Mouse (Mus musculus): Measurements from ENCODE around the gene Tmem258. TPM values are rescaled to one million over a fixed set of nuclear protein-coding genes. Genes with fewer than 3 reads are reported as not detected.

Tmem258 gene
- total and polyA plus RNA-seq, 2 experiments from 2014 or later = 102 to 310 TPM

GRCm38 (mm10) chr19:10191326-10191725 is 12.5 kb upstream of the Tmem258 start:
- no peak overlapping the region for H3K4me2 ChIP-seq (ENCODE audit: low read depth)
- no peaks in the 10 kb centered on the region for H3K9me3 ChIP-seq (ENCODE audit: low read length)
- H3K4me1 ChIP-seq (ENCODE audit: insufficient read depth) = 0 out of 2 replicates have a peak, but pooled peaks cover 3% of the 10 kb centered on the region
- no peak overlapping the region for H3K9ac ChIP-seq
- no peak overlapping the region for H3K4me3 ChIP-seq (ENCODE audit: low read depth, low read length)
- ATAC-seq = no peak
- no peak overlapping the region for H3K27ac ChIP-seq (ENCODE audit: low read depth, low read length)
- no peaks in the 10 kb centered on the region for H3K27me3 ChIP-seq (ENCODE audit: insufficient read depth, low read length)
- no peak for DNase-seq
- 87% methylated on average over 7 of the region's 7 CpGs for WGBS
- H3K36me3 ChIP-seq (ENCODE audit: insufficient read depth) = peaks cover 81% of the 10 kb centered on the region
- TF ChIP-seq CTCF (IDR thresholded peaks at IDR 0.05; ENCODE audit: low read depth) = no peak

GRCm38 (mm10) chr19:10194337-10194736 is 9.5 kb upstream of the Tmem258 start:
- Histone ChIP-seq H3K4me2 (ENCODE audit: low read depth) (no peak overlapping the region), H3K9ac (no peak overlapping the region), H3K9me3 (ENCODE audit: low read length) (no peaks in the 10 kb centered on the region), H3K27me3 (ENCODE audit: insufficient read depth, low read length) (no peaks in the 10 kb centered on the region), H3K4me1 (ENCODE audit: insufficient read depth) (no peaks in the 10 kb centered on the region), H3K36me3 (ENCODE audit: insufficient read depth) (peaks cover 71% of the 10 kb centered on the region), H3K27ac (ENCODE audit: low read depth, low read length) (no peak overlapping the region), H3K4me3 (ENCODE audit: low read depth, low read length) (no peak overlapping the region)
- DNase-seq (no peak), ATAC-seq (no peak)
- WGBS = 79% methylated on average over 11 of the region's 11 CpGs
- peak; percentile 20; the same call in 1 of the 2 replicates for TF ChIP-seq CTCF (IDR thresholded peaks at IDR 0.05; ENCODE audit: low read depth)

DNA sequence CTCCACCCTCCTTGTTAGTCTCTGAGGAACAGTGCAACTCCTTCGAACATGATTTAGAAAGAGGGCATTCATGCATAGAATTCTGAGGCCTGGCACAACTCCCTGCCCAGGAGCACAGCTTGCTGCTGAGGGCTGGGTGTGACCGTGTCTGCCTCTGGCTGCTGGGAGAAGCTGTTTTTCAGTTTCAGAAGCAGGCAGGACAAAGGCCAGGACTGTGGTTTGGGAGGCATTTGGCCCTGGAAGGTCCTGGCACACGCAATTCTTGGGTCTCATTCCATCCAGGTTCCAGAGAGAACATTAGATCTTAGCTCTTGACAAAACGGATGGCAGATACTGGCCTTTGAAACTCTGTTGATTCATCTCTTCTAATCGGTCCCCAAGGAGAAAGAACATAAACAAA is 8.6 kb upstream of the Tmem258 start:
- Histone ChIP-seq H3K27ac (ENCODE audit: low read depth, low read length) (no peak overlapping the region), H3K4me2 (ENCODE audit: low read depth) (no peak overlapping the region), H3K9me3 (ENCODE audit: low read length) (no peaks in the 10 kb centered on the region), H3K4me1 (ENCODE audit: insufficient read depth) (no peaks in the 10 kb centered on the region), H3K36me3 (ENCODE audit: insufficient read depth) (peaks cover 72% of the 10 kb centered on the region), H3K4me3 (ENCODE audit: low read depth, low read length) (no peak overlapping the region), H3K27me3 (ENCODE audit: insufficient read depth, low read length) (no peaks in the 10 kb centered on the region), H3K9ac (no peak overlapping the region)
- no peak for TF ChIP-seq CTCF (IDR thresholded peaks at IDR 0.05; ENCODE audit: low read depth)
- ATAC-seq (no peak), DNase-seq (no peak)
- WGBS = 54% methylated on average over 5 of the region's 5 CpGs

DNA sequence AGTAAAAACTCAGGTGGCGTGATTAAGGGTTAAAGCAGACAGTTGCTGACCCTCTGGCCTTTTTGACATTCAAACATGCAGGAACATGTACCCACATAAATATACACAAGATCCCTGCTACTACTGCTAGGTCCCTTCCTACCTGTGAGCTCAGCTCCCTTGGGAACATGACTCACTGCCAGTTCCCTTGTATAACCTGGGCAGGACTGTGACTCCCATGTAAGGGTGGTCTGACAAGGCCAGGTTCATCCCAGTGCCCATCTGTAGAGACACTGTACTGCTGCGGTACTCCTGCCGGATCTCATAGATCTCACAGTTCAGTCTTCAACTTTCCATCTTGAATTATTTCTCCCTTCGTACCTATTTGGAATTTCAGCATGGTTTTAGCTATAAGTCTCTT is 6.7 kb upstream of the Tmem258 start:
- H3K4me2 ChIP-seq (ENCODE audit: low read depth) = no peak overlapping the region
- no peak overlapping the region for H3K27ac ChIP-seq (ENCODE audit: low read depth, low read length)
- no peaks in the 10 kb centered on the region for H3K4me1 ChIP-seq (ENCODE audit: insufficient read depth)
- H3K4me3 ChIP-seq (ENCODE audit: low read depth, low read length) = no peak overlapping the region
- H3K9ac ChIP-seq = no peak overlapping the region
- H3K36me3 ChIP-seq (ENCODE audit: insufficient read depth) = peaks cover 68% of the 10 kb centered on the region
- no peaks in the 10 kb centered on the region for H3K9me3 ChIP-seq (ENCODE audit: low read length)
- no peak for ATAC-seq
- TF ChIP-seq CTCF (IDR thresholded peaks at IDR 0.05; ENCODE audit: low read depth) = no peak
- WGBS = 90% methylated on average over 4 of the region's 4 CpGs
- no peaks in the 10 kb centered on the region for H3K27me3 ChIP-seq (ENCODE audit: insufficient read depth, low read length)
- DNase-seq = no peak

DNA sequence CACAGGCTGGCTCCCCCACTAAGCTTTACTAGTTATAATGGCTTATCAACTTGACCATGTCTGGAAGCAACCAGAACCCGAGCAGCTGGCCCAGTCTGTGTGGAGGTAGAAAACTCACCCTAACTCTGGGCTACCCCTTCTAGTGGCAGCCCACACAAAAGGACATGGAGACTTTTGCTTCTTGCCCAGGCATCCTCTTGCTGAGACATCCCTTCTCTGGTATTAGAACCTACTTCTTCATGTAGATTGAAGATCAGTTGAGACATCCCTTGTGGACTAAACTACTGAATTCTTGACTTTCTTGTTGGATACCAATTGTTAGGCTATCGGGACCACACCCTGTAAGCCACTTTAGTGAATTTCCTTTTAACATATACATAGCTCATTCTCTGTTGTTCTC is 5.5 kb upstream of the Tmem258 start:
- H3K36me3 ChIP-seq (ENCODE audit: insufficient read depth) = peaks cover 56% of the 10 kb centered on the region
- WGBS = 63% methylated on average over 2 of the region's 2 CpGs

DNA sequence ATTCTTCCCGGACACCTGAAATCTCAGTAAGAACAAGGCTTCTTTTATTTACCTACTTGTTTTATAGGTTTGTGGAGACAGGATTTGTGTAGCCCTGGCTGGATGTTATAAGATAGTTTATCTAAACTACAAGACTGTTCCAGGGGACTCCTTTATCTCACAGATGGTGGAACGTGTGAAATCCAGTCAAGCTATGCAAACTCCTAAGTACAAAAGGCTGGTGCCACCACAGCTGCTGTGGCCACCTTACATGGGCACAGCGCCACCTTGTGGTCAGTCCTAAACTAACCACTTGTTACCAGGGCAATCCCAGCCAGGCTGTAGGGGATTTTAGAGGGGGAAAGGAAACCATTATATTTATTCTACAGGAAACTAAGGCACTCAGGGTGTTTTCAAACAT is 5.1 kb upstream of the Tmem258 start:
- H3K9ac ChIP-seq = no peak overlapping the region
- 27% methylated on average over 3 of the region's 3 CpGs for WGBS
- DNase-seq (peak; percentile 87), ATAC-seq (peak; percentile 72)
- H3K4me3 ChIP-seq (ENCODE audit: low read depth, low read length) = no peak overlapping the region
- H3K4me2 ChIP-seq (ENCODE audit: low read depth) = no peak overlapping the region
- peaks cover 52% of the 10 kb centered on the region for H3K36me3 ChIP-seq (ENCODE audit: insufficient read depth)
- no peak overlapping the region for H3K27ac ChIP-seq (ENCODE audit: low read depth, low read length)
- H3K4me1 ChIP-seq (ENCODE audit: insufficient read depth) = 0 out of 2 replicates have a peak, but pooled peaks cover 8% of the 10 kb centered on the region
- peak; percentile 92 for TF ChIP-seq CTCF (IDR thresholded peaks at IDR 0.05; ENCODE audit: low read depth)
- no peaks in the 10 kb centered on the region for H3K27me3 ChIP-seq (ENCODE audit: insufficient read depth, low read length)
- no peaks in the 10 kb centered on the region for H3K9me3 ChIP-seq (ENCODE audit: low read length)

More for the DNA sequence above, 5.5 kb upstream of the Tmem258 start:
- H3K27ac ChIP-seq (ENCODE audit: low read depth, low read length) = no peak overlapping the region
- H3K4me2 ChIP-seq (ENCODE audit: low read depth) = no peak overlapping the region
- DNase-seq = no peak
- H3K9ac ChIP-seq = no peak overlapping the region
- H3K27me3 ChIP-seq (ENCODE audit: insufficient read depth, low read length) = no peaks in the 10 kb centered on the region
- no peak for TF ChIP-seq CTCF (IDR thresholded peaks at IDR 0.05; ENCODE audit: low read depth)
- no peaks in the 10 kb centered on the region for H3K9me3 ChIP-seq (ENCODE audit: low read length)
- ATAC-seq = no peak
- 0 out of 2 replicates have a peak, but pooled peaks cover 8% of the 10 kb centered on the region for H3K4me1 ChIP-seq (ENCODE audit: insufficient read depth)
- no peak overlapping the region for H3K4me3 ChIP-seq (ENCODE audit: low read depth, low read length)

- ATAC-seq = peak; percentile 42
- Histone ChIP-seq H3K4me1 (ENCODE audit: insufficient read depth) (0 out of 2 replicates have a peak, but pooled peaks cover 8% of the 10 kb centered on the region), H3K27ac (ENCODE audit: low read depth, low read length) (peak overlapping the region; percentile 71), H3K9me3 (ENCODE audit: low read length) (no peaks in the 10 kb centered on the region), H3K36me3 (ENCODE audit: insufficient read depth) (peaks cover 37% of the 10 kb centered on the region), H3K9ac (peak overlapping the region; percentile 60), H3K4me2 (ENCODE audit: low read depth) (peak overlapping the region; percentile 83), H3K27me3 (ENCODE audit: insufficient read depth, low read length) (no peaks in the 10 kb centered on the region), H3K4me3 (ENCODE audit: low read depth, low read length) (peak overlapping the region; percentile 78)
- TF ChIP-seq CTCF (IDR thresholded peaks at IDR 0.05; ENCODE audit: low read depth) = no peak
- no peak for DNase-seq
- WGBS = 1% methylated on average over 23 of the region's 23 CpGs
Measured at GRCm38 (mm10) chr19:10203146-10203847, 517 bp upstream of the Tmem258 start.
